Mouse (Mus musculus): ENCODE data around the gene Atpaf1.

GRCm38 (mm10) chr4:115850111-115850510 lies 65.5 kb downstream of the Atpaf1 start:
- no peak for TF ChIP-seq POLR2A (IDR thresholded peaks at IDR 0.05; ENCODE audit: borderline replicate concordance, extremely low read depth, insufficient read depth, insufficient read length, poor library complexity, severe bottlenecking)
- no peak for TF ChIP-seq CTCF (IDR thresholded peaks at IDR 0.05; ENCODE audit: borderline replicate concordance, extremely low read depth, insufficient read depth, insufficient read length)

Data from brain, embryonic 14.5 days (tissue).